14 mouse cellular contexts compared by ENCODE assay signal in genomic region chr6:92153774-92154173, GRCm38 (mm10).
"Had no signal": no experiment of that assay in that cellular context is flagged by ENCODE, and none has a peak within 500 bp of the region (broad histone marks: within the 10 kb centered on the region; RNA-seq: fewer than 3 reads in every experiment).

No protein-coding gene starts in this region.

- H3K9ac ChIP-seq: kidney, embryonic 15.5 days; limb, embryonic 12.5 days; liver, embryonic 13.5 days; liver, postnatal 0 days; midbrain, embryonic 13.5 days had no signal

- H3K4me2 ChIP-seq: kidney, embryonic 15.5 days; limb, embryonic 12.5 days; liver, embryonic 13.5 days; midbrain, embryonic 13.5 days had no signal

- H3K27ac ChIP-seq: kidney, embryonic 15.5 days; limb, embryonic 12.5 days; liver, embryonic 13.5 days; midbrain, embryonic 13.5 days had no signal

- H3K27me3 ChIP-seq: kidney, embryonic 15.5 days; limb, embryonic 12.5 days; liver, embryonic 13.5 days; midbrain, embryonic 13.5 days had no signal

- H3K4me1 ChIP-seq: kidney, embryonic 15.5 days; limb, embryonic 12.5 days; liver, embryonic 13.5 days; midbrain, embryonic 13.5 days had no signal

- DNase-seq: kidney, adult 2 months; kidney, postnatal 36 days; layer of hippocampus, adult 9-11 months; layer of hippocampus, postnatal 36 days; liver; liver, embryonic 13.5 days; liver, postnatal 0 days; right cerebral cortex, postnatal 14 days; thymus, adult 18-20 months; thymus, postnatal 14 days had no signal

- H3K9me3 ChIP-seq: kidney, embryonic 15.5 days; limb, embryonic 12.5 days; liver, embryonic 13.5 days; midbrain, embryonic 13.5 days had no signal

- H3K4me3 ChIP-seq: kidney, embryonic 15.5 days; limb, embryonic 12.5 days; liver, embryonic 13.5 days; midbrain, embryonic 13.5 days had no signal

- ATAC-seq: inflammation-experienced regulatory T-cells, adult 6 months; liver, postnatal 0 days; midbrain, embryonic 13.5 days had no signal
